Mouse (Mus musculus): ENCODE measurements around the gene Olfr521.
"Not testable (repeated sequence)": the region's sequence is repeated elsewhere in the genome, so short reads cannot be mapped to it uniquely, and the experiment has no call there.

Olfr521 gene

GRCm38 (mm10) chr7:99763207-99763606 is at the start of gene Olfr521:
TSS of gene Olfr521 (plus strand) at chr7:99763507.
- DNase-seq = no peak

- DNase-seq = no peak
Observed at GRCm38 (mm10) chr7:99716536-99716935, 46.8 kb upstream of the Olfr521 start.

- no peak for DNase-seq
Observed at GRCm38 (mm10) chr7:99729973-99730372, 33.3 kb upstream of the Olfr521 start, which contains the start of gene Olfr520. TSS of gene Olfr520 (plus strand) at chr7:99730273.

- no peak for DNase-seq
Observed at GRCm38 (mm10) chr7:99734612-99735011, 28.7 kb upstream of the Olfr521 start.

- not testable (repeated sequence) for DNase-seq
Observed at GRCm38 (mm10) chr7:99735491-99735890, 27.8 kb upstream of the Olfr521 start.

GRCm38 (mm10) chr7:99739276-99739675 is 24.0 kb upstream of the Olfr521 start:
- no peak for DNase-seq

- peak; percentile 33 for DNase-seq
Observed at GRCm38 (mm10) chr7:99781385-99781784, 18.1 kb downstream of the Olfr521 start.

- DNase-seq = no peak
Observed at GRCm38 (mm10) chr7:99781916-99782315, 18.6 kb downstream of the Olfr521 start.

GRCm38 (mm10) chr7:99783421-99783820 is 20.1 kb downstream of the Olfr521 start:
- DNase-seq = no peak

GRCm38 (mm10) chr7:99785553-99785952 is 22.2 kb downstream of the Olfr521 start:
- DNase-seq = no peak

GRCm38 (mm10) chr7:99786774-99787173 is 23.5 kb downstream of the Olfr521 start:
- no peak for DNase-seq

- no peak for DNase-seq
Observed at GRCm38 (mm10) chr7:99787935-99788334, 24.6 kb downstream of the Olfr521 start.

- no peak for DNase-seq
Observed at GRCm38 (mm10) chr7:99788563-99788962, 25.3 kb downstream of the Olfr521 start.

GRCm38 (mm10) chr7:99790816-99791215 is 27.5 kb downstream of the Olfr521 start:
- DNase-seq = no peak

- no peak for DNase-seq
Observed at GRCm38 (mm10) chr7:99794096-99794495, 30.8 kb downstream of the Olfr521 start.

GRCm38 (mm10) chr7:99795192-99795981 is 32.1 kb downstream of the Olfr521 start:
- peak; percentile 61 for DNase-seq

GRCm38 (mm10) chr7:99796471-99796870 is 33.2 kb downstream of the Olfr521 start:
- DNase-seq = no peak

- no peak for DNase-seq
Observed at GRCm38 (mm10) chr7:99797261-99797660, 34.0 kb downstream of the Olfr521 start.

GRCm38 (mm10) chr7:99797911-99798647 is 34.8 kb downstream of the Olfr521 start:
- peak; percentile 72 for DNase-seq

- no peak for DNase-seq
Observed at GRCm38 (mm10) chr7:99799118-99799517, 35.8 kb downstream of the Olfr521 start.

- no peak for DNase-seq
Observed at GRCm38 (mm10) chr7:99803535-99803934, 40.2 kb downstream of the Olfr521 start.

GRCm38 (mm10) chr7:99804033-99804432 is 40.7 kb downstream of the Olfr521 start:
- not testable (repeated sequence) for DNase-seq

GRCm38 (mm10) chr7:99805340-99805739 is 42.0 kb downstream of the Olfr521 start:
- no peak for DNase-seq

GRCm38 (mm10) chr7:99807043-99807442 is 43.7 kb downstream of the Olfr521 start:
- DNase-seq = not testable (repeated sequence)
